Mouse (Mus musculus): ENCODE measurements at regions not wholly inside any gene's neighbourhood (a gene's known extent, or its start where the extent isn't known, plus 50 kb on each side); places are given as distances from the start of the nearest gene placed in this dataset.

DNA sequence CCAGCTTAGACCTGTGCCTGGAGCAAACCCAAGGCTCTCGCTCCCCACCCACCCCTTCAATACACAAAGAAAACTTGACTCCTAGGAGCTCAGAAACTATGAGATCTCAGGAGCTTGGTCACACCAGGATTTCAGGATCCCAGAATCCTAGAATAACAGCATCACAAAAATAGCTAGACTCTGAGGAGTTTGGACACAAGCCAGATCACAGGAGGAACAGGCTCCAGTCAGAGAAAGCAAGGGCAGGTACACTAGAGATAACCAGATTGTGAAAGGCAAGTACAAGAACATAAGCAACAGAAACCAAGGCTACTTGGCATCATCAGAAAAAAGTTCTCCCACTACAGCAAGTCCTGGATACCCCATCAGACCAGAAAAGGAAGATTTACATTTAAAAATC, 221.5 kb downstream of the Epha7 start:
- ATAC-seq (replicated peaks in 1 of 2; ENCODE audit: insufficient read depth in 1 of 2, low FRiP score in 2 of 2, low TSS enrichment in 1 of 2, low read depth in 1 of 2, poor library complexity in 2 of 2, severe bottlenecking in 2 of 2): no peak

DNA sequence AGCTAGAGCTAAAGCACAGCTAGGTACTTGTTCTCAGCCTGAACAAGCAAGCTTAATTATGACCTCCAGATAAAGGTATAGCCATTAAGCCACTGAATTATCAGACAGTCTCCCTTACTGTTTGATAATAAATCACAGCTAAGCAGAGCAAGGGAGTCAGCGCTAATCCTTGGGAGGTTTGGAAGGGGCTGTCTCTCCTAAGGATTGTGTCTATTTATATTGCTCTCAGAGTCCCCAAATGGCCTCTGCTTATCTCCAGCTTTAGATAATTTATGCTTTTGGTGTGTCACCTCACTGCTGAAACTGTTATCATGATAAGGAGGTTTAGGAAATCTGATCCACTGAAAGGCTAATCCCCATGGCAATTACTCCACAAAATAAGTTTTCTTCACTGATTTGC, 227.1 kb downstream of the Epha7 start:
- no peak for ATAC-seq (replicated peaks in 1 of 2; ENCODE audit: insufficient read depth in 1 of 2, low FRiP score in 2 of 2, low TSS enrichment in 1 of 2, low read depth in 1 of 2, poor library complexity in 2 of 2, severe bottlenecking in 2 of 2)

GRCm38 (mm10) chr4:29068678-29069621, 256.0 kb downstream of the Epha7 start:
- ATAC-seq (replicated peaks in 1 of 2; ENCODE audit: insufficient read depth in 1 of 2, low FRiP score in 2 of 2, low TSS enrichment in 1 of 2, low read depth in 1 of 2, poor library complexity in 2 of 2, severe bottlenecking in 2 of 2): no peak

GRCm38 (mm10) chr4:29074204-29074603, 261.3 kb downstream of the Epha7 start:
- no peak for ATAC-seq (replicated peaks in 1 of 2; ENCODE audit: insufficient read depth in 1 of 2, low FRiP score in 2 of 2, low TSS enrichment in 1 of 2, low read depth in 1 of 2, poor library complexity in 2 of 2, severe bottlenecking in 2 of 2)

DNA sequence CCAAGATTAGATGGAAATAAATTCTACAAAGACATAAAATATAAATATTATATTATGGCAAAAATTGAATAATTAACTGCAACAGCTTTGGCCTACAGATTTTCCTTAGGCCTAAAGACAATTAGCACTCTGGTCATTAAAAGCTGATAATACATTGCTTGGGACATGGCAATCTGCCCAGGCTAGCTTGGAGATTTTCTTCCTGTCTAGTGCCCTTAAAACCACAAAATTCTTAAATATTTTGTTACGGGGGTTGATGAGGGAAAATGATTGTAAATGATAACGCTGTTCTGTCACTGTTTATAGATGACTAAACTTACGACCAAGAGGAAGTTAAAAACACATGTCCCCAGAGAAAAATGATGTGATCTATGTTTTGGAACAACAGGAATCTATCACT, 261.9 kb downstream of the Epha7 start:
- 0 out of 4 replicates have a peak, but pooled peaks of 1 of the 2 experiments have one; percentile 7 for ATAC-seq (replicated peaks in 1 of 2; ENCODE audit: insufficient read depth in 1 of 2, low FRiP score in 2 of 2, low TSS enrichment in 1 of 2, low read depth in 1 of 2, poor library complexity in 2 of 2, severe bottlenecking in 2 of 2)

DNA sequence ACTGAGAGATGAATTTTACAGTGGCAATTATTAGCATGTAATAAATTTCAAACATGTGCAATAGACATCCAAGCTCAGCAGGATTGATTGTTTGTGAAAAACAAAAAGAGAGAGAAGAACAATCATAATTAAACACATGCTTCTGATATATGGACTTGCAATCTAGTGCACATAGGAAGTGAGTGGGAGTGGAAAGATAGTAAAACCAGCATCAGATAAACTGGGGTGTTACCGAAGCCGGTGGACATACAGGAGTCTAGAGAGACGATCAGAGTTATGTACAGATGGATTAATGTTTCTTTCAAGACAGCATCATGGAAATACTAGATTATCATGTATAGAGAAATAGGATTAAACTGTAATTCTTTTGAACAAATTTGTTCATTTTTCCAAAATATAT, 263.8 kb downstream of the Epha7 start:
- no peak for ATAC-seq (replicated peaks in 1 of 2; ENCODE audit: insufficient read depth in 1 of 2, low FRiP score in 2 of 2, low TSS enrichment in 1 of 2, low read depth in 1 of 2, poor library complexity in 2 of 2, severe bottlenecking in 2 of 2)

DNA sequence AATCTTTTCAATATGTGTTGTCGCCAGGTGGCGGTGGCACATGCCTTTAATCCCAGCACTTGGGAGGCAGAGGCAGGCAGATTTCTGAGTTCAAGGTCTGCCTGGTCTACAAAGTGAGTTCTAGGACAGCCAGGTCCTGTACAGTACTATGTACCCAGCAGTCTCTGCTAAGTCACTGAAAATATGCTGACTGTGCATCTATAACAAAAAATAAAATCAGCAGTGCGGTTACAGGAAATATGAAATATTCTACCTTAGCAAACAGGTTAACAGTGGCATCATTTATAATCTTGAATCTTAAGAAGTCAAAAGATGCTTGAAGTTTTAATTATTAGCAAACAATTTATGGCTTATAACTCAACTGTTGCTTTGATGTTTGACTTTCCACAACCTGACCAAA, 265.5 kb downstream of the Epha7 start:
- no peak for ATAC-seq (replicated peaks in 1 of 2; ENCODE audit: insufficient read depth in 1 of 2, low FRiP score in 2 of 2, low TSS enrichment in 1 of 2, low read depth in 1 of 2, poor library complexity in 2 of 2, severe bottlenecking in 2 of 2)

DNA sequence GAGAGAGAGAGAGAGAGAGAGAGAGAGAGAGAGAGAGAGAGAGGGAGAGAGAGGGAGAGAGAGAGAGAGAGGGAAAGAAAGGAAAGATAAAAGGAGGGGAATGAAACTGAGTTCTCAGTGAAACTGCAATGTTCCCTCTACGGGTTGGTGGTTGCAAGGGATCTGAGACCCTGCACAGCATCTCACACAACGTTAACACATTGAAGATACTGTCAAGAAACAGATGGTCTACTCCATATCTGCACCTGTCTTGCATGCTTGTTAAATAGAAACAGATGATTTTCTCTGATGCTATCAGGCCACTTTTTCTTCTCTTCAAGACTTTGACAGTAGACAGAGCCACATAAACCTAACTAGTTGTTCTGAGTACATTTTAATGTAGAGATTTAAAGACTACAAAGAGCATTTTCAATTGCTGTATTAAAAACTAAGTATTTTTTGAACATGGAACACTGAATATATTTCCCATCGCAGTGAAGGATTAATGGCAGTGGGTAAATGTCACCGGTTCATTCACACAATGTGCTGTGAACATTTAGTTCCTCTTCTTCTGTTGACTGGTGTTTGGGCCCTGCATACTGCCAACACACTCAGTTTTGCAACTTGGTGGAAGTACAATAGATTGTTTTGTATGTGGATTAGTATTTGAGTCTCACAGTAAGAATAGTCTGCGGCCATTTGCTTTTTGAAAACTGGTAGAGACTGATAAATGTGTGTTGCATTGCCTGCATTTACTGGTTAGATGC, 270.8 kb downstream of the Epha7 start:
- ATAC-seq (replicated peaks in 1 of 2; ENCODE audit: insufficient read depth in 1 of 2, low FRiP score in 2 of 2, low TSS enrichment in 1 of 2, low read depth in 1 of 2, poor library complexity in 2 of 2, severe bottlenecking in 2 of 2): peak; percentile 56 to 58; a peak in 3 of 4 replicates

DNA sequence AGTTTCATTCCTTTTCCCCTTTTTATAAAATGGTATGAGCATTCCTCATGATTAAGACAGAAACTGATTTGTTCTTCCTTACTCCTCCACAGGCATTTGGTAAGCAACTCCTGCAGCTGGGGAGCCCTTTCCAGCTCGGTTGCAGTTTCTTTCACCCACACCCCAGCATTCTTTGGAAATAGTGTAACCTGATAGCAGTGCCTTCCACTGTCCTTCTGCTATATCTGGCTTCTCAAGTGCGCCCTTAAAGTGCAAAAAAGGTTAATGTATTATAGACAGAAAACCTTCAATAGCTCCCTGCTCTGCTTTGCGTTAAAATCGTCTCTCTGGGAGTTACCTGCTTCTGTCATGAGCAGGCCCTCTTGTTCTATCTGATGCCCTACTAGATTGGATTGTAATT, 278.0 kb downstream of the Epha7 start:
- no peak for ATAC-seq (replicated peaks in 1 of 2; ENCODE audit: insufficient read depth in 1 of 2, low FRiP score in 2 of 2, low TSS enrichment in 1 of 2, low read depth in 1 of 2, poor library complexity in 2 of 2, severe bottlenecking in 2 of 2)

GRCm38 (mm10) chr4:29091495-29092211, 278.7 kb downstream of the Epha7 start:
- ATAC-seq (replicated peaks in 1 of 2; ENCODE audit: insufficient read depth in 1 of 2, low FRiP score in 2 of 2, low TSS enrichment in 1 of 2, low read depth in 1 of 2, poor library complexity in 2 of 2, severe bottlenecking in 2 of 2): no peak

- no peak for ATAC-seq (replicated peaks in 1 of 2; ENCODE audit: insufficient read depth in 1 of 2, low FRiP score in 2 of 2, low TSS enrichment in 1 of 2, low read depth in 1 of 2, poor library complexity in 2 of 2, severe bottlenecking in 2 of 2)
Measured at GRCm38 (mm10) chr4:29102373-29102772, 289.4 kb downstream of the Epha7 start.

DNA sequence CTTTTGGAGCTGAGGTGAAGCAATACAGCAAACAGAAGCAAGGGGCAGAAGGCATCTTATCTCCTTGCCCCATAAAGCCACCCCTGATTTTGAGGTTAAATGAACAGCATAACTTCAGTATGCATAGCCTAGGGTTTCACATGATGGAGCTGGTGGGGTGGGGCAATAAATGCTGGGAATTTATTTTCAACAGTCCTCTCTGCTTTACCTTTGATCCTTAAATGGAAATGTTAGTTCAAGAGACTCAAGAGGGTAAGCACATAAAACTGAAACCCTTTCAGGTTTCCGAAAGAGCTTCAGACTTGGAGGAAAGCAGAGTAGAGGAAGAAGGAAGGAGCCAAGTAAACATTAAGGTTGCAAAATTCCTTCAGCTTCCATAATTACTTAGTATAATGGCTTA, 290.5 kb downstream of the Epha7 start:
- ATAC-seq (replicated peaks in 1 of 2; ENCODE audit: insufficient read depth in 1 of 2, low FRiP score in 2 of 2, low TSS enrichment in 1 of 2, low read depth in 1 of 2, poor library complexity in 2 of 2, severe bottlenecking in 2 of 2): no peak

DNA sequence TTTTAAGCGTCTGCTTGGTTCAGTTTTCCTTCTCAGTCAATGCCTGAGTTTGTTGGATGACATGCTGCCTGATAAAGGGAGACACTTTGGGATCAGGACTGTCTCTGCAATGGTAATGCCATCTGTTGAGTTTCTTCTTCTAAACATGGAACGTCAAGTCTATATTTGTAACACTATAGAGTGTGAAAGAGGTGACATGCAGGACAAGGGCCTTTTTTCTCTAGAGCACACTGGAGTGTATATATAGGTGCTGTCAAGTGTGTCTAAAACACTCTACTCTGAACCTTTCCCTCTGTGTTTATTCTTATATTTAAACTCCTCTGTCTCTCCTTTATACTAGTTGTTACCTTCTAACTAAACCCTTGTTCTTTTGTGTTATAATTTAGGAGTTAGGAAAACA, 299.6 kb downstream of the Epha7 start:
- no peak for ATAC-seq (replicated peaks in 1 of 2; ENCODE audit: insufficient read depth in 1 of 2, low FRiP score in 2 of 2, low TSS enrichment in 1 of 2, low read depth in 1 of 2, poor library complexity in 2 of 2, severe bottlenecking in 2 of 2)

DNA sequence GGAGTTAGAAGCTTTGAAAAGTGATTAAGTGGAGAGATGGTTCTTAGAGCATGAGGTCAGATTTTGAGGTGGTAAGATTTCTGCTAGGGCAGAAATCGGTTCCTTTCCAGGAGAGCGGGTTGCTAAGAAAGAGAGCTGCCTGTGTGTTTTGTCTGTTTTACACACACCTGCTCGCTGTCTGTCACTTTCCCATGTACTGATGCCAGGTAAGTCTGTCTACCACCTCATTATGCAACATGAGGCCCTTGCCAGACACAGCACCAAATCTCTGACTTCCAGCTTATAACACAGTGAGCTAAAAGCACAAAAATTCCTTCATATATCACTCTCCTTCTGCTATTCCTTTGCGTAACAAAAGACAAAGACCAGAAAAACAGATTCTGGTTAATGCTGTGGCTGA, 304.1 kb downstream of the Epha7 start:
- no peak for ATAC-seq (replicated peaks in 1 of 2; ENCODE audit: insufficient read depth in 1 of 2, low FRiP score in 2 of 2, low TSS enrichment in 1 of 2, low read depth in 1 of 2, poor library complexity in 2 of 2, severe bottlenecking in 2 of 2)

DNA sequence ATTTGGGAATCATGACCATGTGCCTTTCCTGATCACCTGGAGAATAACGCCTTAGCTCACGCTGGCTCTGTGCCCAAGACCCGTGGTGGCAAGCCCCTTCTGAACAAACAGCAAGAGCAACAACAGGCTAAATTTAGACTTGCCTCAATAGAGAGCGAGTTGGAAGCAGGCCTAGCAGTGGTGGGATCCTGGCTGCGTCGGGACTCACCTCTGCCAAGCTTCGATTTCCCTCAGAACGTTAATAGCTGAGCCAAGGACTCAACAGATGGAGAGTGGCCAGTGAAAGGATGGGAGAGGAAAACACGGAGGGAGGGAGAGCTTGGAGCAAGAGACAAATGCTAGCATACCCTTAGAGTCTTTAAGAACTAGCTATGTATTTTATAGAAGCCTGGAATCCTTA, 305.0 kb downstream of the Epha7 start:
- no peak for ATAC-seq (replicated peaks in 1 of 2; ENCODE audit: insufficient read depth in 1 of 2, low FRiP score in 2 of 2, low TSS enrichment in 1 of 2, low read depth in 1 of 2, poor library complexity in 2 of 2, severe bottlenecking in 2 of 2)

- no peak for ATAC-seq (replicated peaks in 1 of 2; ENCODE audit: insufficient read depth in 1 of 2, low FRiP score in 2 of 2, low TSS enrichment in 1 of 2, low read depth in 1 of 2, poor library complexity in 2 of 2, severe bottlenecking in 2 of 2)
Measured at GRCm38 (mm10) chr4:29118679-29119479, 305.9 kb downstream of the Epha7 start.

GRCm38 (mm10) chr4:29119480-29120153, 306.7 kb downstream of the Epha7 start:
- ATAC-seq (replicated peaks in 1 of 2; ENCODE audit: insufficient read depth in 1 of 2, low FRiP score in 2 of 2, low TSS enrichment in 1 of 2, low read depth in 1 of 2, poor library complexity in 2 of 2, severe bottlenecking in 2 of 2): no peak

Data from hematopoietic stem cell, adult 5-6 weeks (primary cell).